Mouse (Mus musculus) ES-Bruce4 (cell line): Measurements from ENCODE around the gene Amfr. TPM values are rescaled to one million over a fixed set of nuclear protein-coding genes. Genes with fewer than 3 reads are reported as not detected.

Experiments
- H3K27ac ChIP-seq: 2 replicates; pipeline ENCODE4 v1.5.1; 2012; ENCODE audit warnings: low read length, inconsistent platforms; ENCODE audit not compliant: insufficient read depth
- H3K27me3 ChIP-seq: 2 replicates; pipeline ENCODE4 v1.6.1; 2012; ENCODE audit warnings: mild to moderate bottlenecking, low read length, inconsistent platforms; ENCODE audit not compliant: control insufficient read depth, poor library complexity, insufficient read depth, severe bottlenecking
- H3K36me3 ChIP-seq: 2 replicates; pipeline ENCODE4 v1.6.1; 2012; ENCODE audit warnings: inconsistent platforms, mild to moderate bottlenecking, low read length, moderate library complexity; ENCODE audit not compliant: control insufficient read depth, poor library complexity, insufficient read depth, severe bottlenecking
- H3K4me1 ChIP-seq: one replicate; pipeline ENCODE4 v1.8.1; 2011; ENCODE audit warnings: low read length; ENCODE audit not compliant: control insufficient read depth, insufficient read depth
- H3K4me3 ChIP-seq: 2 replicates; pipeline ENCODE4 v1.5.1; 2011; ENCODE audit warnings: low read depth, mild to moderate bottlenecking, low read length
- H3K9ac ChIP-seq: 2 replicates; pipeline ENCODE4 v1.6.1; 2012; ENCODE audit warnings: low read depth, mild to moderate bottlenecking, inconsistent platforms; ENCODE audit not compliant: poor library complexity, severe bottlenecking
- H3K9me3 ChIP-seq: replicated peaks from 2 replicates; pipeline ENCODE4 v1.6.1; 2012; ENCODE audit warnings: mild to moderate bottlenecking, low read length, inconsistent platforms; ENCODE audit not compliant: control insufficient read depth, poor library complexity, insufficient read depth, severe bottlenecking
- CTCF ChIP-seq: IDR thresholded peaks from one replicate; pipeline ENCODE4 v1.8.1; 2011; ENCODE audit warnings: low read depth, low read length
- EP300 ChIP-seq: IDR thresholded peaks from 2 replicates; pipeline ENCODE4 v1.6.1; 2011; ENCODE audit warnings: low read depth, low read length; ENCODE audit not compliant: insufficient read depth
- POLR2A ChIP-seq: IDR thresholded peaks from one replicate; pipeline ENCODE4 v1.8.1; 2011; ENCODE audit warnings: low read length; ENCODE audit not compliant: insufficient read depth
- polyA plus RNA-seq: library from polyadenylated mRNA; stranded (reverse); fragments of >200 nt; gene quantifications from 2 replicates; pipeline ENCODE4 v1.2.4, GENCODE M21; 2011; ENCODE audit warnings: low read depth; ENCODE audit not compliant: missing spikeins, insufficient read depth, insufficient read length

The Amfr gene
- polyA plus RNA-seq, 1 experiment = 28.6 TPM

- Histone ChIP-seq H3K27ac (no peak overlapping the region), H3K36me3 (no peaks in the 10 kb centered on the region), H3K4me1 (no peaks in the 10 kb centered on the region), H3K9me3 (no peaks in the 10 kb centered on the region), H3K27me3 (no peaks in the 10 kb centered on the region), H3K9ac (no peak overlapping the region), H3K4me3 (no peak overlapping the region)
- TF ChIP-seq POLR2A = no peak
- TF ChIP-seq EP300 = no peak
- no peak for TF ChIP-seq CTCF
Observed at GRCm38 (mm10) chr8:93952511-93952910, 60.1 kb downstream of the Amfr start.

DNA sequence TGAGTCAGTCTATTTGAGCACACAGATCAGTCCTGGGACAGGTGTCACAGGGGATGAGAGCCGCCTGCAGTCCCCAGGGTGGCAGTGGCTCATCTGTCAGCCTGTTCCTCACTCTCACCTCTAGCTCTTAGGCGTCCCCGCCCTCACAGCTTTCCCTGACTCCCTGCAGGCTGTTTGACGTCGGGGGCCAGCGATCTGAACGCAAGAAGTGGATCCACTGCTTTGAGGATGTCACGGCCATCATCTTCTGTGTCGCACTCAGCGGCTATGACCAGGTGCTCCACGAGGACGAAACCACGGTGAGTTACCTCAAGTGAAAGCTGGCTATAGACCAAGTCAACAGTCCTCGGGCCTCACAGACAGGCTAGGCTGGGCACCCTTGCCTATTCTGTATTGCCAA is 62.5 kb downstream of the Amfr start:
- Histone ChIP-seq H3K4me3 (no peak overlapping the region), H3K27ac (no peak overlapping the region), H3K9me3 (no peaks in the 10 kb centered on the region), H3K36me3 (no peaks in the 10 kb centered on the region), H3K27me3 (no peaks in the 10 kb centered on the region), H3K9ac (no peak overlapping the region), H3K4me1 (no peaks in the 10 kb centered on the region)
- TF ChIP-seq CTCF = no peak
- no peak for TF ChIP-seq EP300
- TF ChIP-seq POLR2A = no peak

DNA sequence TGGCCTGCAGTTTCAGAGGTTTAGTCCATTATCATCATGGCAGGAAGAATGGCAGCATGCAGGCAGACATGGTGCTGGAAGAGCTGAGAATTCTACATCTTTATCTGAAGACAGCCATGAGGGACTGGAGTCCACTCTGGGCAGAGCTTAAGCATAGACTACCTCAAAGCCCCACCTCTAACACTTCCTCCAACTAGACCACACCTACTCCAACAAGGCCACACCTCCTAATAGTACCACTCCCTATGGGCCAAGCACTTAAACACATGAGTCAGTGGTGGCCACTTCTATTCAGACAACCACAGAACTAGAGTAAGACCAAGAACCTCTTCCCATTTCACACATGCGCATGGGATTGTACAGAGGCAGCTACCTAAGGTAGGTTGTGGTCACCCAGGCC is 66.2 kb downstream of the Amfr start:
- H3K9me3 ChIP-seq = no peaks in the 10 kb centered on the region
- H3K4me1 ChIP-seq = no peaks in the 10 kb centered on the region
- TF ChIP-seq CTCF = no peak
- TF ChIP-seq EP300 = no peak
- no peak for TF ChIP-seq POLR2A
- H3K4me3 ChIP-seq = no peak overlapping the region
- H3K36me3 ChIP-seq = no peaks in the 10 kb centered on the region
- no peak overlapping the region for H3K9ac ChIP-seq
- H3K27ac ChIP-seq = no peak overlapping the region
- no peaks in the 10 kb centered on the region for H3K27me3 ChIP-seq

- Histone ChIP-seq H3K27ac (no peak overlapping the region), H3K27me3 (no peaks in the 10 kb centered on the region), H3K9ac (no peak overlapping the region), H3K9me3 (no peaks in the 10 kb centered on the region), H3K36me3 (no peaks in the 10 kb centered on the region), H3K4me1 (no peaks in the 10 kb centered on the region), H3K4me3 (no peak overlapping the region)
- TF ChIP-seq CTCF (no peak), POLR2A (no peak), EP300 (no peak)
Observed at GRCm38 (mm10) chr8:93945781-93946180, 66.9 kb downstream of the Amfr start.

GRCm38 (mm10) chr8:93941636-93942054 is 71.0 kb downstream of the Amfr start:
- H3K27ac ChIP-seq = no peak overlapping the region
- no peaks in the 10 kb centered on the region for H3K4me1 ChIP-seq
- no peaks in the 10 kb centered on the region for H3K9me3 ChIP-seq
- H3K4me3 ChIP-seq = no peak overlapping the region
- no peak for TF ChIP-seq POLR2A
- no peak for TF ChIP-seq CTCF
- no peaks in the 10 kb centered on the region for H3K36me3 ChIP-seq
- H3K9ac ChIP-seq = no peak overlapping the region
- H3K27me3 ChIP-seq = no peaks in the 10 kb centered on the region

DNA sequence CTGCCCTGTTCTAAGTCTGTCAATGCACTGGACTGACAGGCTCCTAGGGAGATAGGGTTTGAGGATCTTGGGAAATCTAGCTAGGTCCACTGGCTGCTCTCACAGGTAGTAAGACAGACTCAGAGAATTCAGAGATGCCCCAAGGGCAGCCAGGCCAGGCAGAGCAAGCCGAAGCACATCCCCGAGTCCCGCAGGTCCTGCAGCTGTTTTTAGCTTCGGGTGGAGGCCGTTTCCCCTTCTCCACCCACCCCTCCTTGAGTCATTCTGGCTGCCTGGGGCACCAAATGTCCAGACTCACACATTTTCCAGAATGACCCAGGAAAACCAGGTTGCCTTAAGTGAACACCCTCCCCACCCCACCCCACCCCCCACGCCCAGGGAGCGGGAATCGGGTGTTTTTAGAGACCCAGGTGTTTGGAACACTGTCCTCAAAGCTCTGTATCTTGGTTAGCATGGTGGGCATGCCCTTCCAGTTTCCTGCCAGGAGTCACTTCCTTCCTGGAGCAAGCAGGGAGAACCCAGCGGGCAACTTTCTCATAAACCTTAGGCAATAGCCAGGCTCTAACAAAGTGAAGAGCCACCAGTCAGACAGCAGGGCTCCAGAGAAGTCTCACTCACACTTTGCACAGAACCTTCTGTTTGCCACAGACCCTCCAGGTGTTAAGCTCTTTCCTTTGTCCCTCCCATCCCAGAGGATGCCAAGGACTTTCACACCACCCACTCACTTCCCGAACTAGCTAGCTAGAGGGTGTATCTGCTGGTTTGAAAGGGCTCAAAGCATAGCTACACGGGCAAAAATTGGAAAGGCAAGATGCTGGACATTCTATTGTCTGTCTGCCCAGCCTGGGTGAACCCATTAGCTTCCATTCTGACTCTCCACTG is 71.9 kb downstream of the Amfr start:
- Histone ChIP-seq H3K9me3 (no peaks in the 10 kb centered on the region), H3K27ac (no peak overlapping the region), H3K4me1 (no peaks in the 10 kb centered on the region), H3K9ac (no peak overlapping the region), H3K36me3 (no peaks in the 10 kb centered on the region), H3K27me3 (no peaks in the 10 kb centered on the region), H3K4me3 (no peak overlapping the region)
- TF ChIP-seq POLR2A (no peak), CTCF (no peak)
